Mouse (Mus musculus): ENCODE measurements around the gene Cnnm2. TPM values are rescaled to one million over a fixed set of nuclear protein-coding genes. Genes with fewer than 3 reads are reported as not detected.

Gene Cnnm2
- total and polyA plus RNA-seq, 2 experiments from 2014 or later, result 9.5 to 47.2 TPM

DNA sequence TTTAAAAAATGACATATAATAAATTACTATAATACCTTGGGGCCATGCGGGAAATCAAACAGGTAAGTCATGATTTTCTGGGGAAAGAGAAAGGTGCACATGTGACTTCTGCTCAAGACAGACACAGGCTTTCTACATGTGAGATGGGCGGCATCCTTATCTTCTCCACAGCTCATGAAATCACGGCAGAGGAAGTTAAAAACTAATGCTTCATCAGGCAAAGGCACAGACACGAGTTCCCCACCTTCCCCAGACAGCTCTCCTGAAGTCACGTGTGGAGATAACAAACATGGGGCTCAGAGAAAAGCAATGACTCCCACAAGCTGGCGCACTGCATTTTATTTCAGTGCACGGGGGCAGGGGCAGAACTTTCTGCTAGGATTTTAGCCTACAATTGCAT is 132.1 kb downstream of the Cnnm2 start:
- no peak overlapping the region for H3K27ac ChIP-seq
- no peak for DNase-seq (ENCODE audit: low spot score)
- H3K4me1 ChIP-seq (ENCODE audit: insufficient read depth, low read length), result no peaks in the 10 kb centered on the region
- no peaks in the 10 kb centered on the region for H3K27me3 ChIP-seq (ENCODE audit: insufficient read depth, low read length)
- H3K4me3 ChIP-seq (ENCODE audit: low read length), result no peak overlapping the region
- ATAC-seq, result no peak
- TF ChIP-seq CTCF (IDR thresholded peaks at IDR 0.05; ENCODE audit: low read depth), result no peak
- peaks cover 45% of the 10 kb centered on the region for H3K36me3 ChIP-seq (ENCODE audit: insufficient read depth, low read length)
- no peak overlapping the region for H3K4me2 ChIP-seq (ENCODE audit: low read depth, low read length)
- no peak overlapping the region for H3K9ac ChIP-seq (replicated peaks; ENCODE audit: low read length)
- WGBS, result 89% methylated on average over 7 of the region's 7 CpGs
- H3K9me3 ChIP-seq (ENCODE audit: low read length), result no peaks in the 10 kb centered on the region

DNA sequence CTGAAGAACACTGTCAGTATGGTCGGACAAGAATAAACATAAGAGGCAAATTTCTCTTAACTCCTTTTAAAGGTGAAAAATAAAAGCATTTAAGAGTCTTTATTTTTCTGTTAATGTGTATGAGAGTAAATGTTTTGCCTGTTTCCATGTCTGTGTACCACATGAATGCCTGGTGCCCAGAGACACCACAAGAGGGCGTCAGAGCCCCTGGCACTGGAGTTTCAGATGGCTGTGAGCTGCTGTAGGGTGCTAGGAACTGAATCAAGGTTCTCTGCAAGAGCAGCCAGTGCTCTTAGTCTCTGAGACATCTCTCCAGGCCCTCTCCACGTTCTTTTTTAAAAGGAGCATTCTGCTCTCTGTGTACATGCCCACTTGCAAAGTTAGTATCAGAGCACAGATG is 135.7 kb downstream of the Cnnm2 start:
- H3K9ac ChIP-seq (replicated peaks; ENCODE audit: low read length), result no peak overlapping the region
- 83% methylated on average over 3 of the region's 3 CpGs for whole genome bisulfite sequencing
- DNase-seq (ENCODE audit: low spot score) (no peak), ATAC-seq (no peak)
- peak; percentile 38 for TF ChIP-seq CTCF (IDR thresholded peaks at IDR 0.05; ENCODE audit: low read depth)
- no peaks in the 10 kb centered on the region for H3K9me3 ChIP-seq (ENCODE audit: low read length)
- peaks cover 12% of the 10 kb centered on the region for H3K36me3 ChIP-seq (ENCODE audit: insufficient read depth, low read length)
- no peaks in the 10 kb centered on the region for H3K4me1 ChIP-seq (ENCODE audit: insufficient read depth, low read length)
- H3K4me3 ChIP-seq (ENCODE audit: low read length), result no peak overlapping the region
- no peak overlapping the region for H3K4me2 ChIP-seq (ENCODE audit: low read depth, low read length)
- no peak overlapping the region for H3K27ac ChIP-seq
- H3K27me3 ChIP-seq (ENCODE audit: insufficient read depth, low read length), result no peaks in the 10 kb centered on the region

DNA sequence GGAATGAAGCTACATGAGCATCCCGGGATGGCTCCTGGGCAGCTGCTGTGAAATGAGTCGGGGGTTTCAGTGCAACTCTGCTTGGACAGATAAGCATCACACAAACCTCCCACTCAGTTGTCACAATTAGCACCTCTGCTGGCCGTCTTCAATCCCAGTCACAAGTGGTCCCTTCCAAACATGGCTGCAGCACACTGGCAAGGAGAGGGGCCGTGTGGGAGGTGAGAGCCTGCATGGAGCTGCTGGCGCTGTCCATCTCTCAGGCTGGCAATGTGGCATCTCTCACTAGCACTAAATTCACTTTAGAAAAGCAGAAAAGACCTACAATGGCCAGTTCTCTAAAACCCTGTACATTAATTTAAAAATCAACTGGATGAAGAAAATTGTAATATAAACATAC is 136.8 kb downstream of the Cnnm2 start:
- Histone ChIP-seq H3K9ac (replicated peaks; ENCODE audit: low read length) (no peak overlapping the region), H3K36me3 (ENCODE audit: insufficient read depth, low read length) (peaks cover 8% of the 10 kb centered on the region), H3K4me2 (ENCODE audit: low read depth, low read length) (no peak overlapping the region), H3K27ac (no peak overlapping the region), H3K4me3 (ENCODE audit: low read length) (no peak overlapping the region), H3K27me3 (ENCODE audit: insufficient read depth, low read length) (no peaks in the 10 kb centered on the region), H3K4me1 (ENCODE audit: insufficient read depth, low read length) (no peaks in the 10 kb centered on the region), H3K9me3 (ENCODE audit: low read length) (no peaks in the 10 kb centered on the region)
- TF ChIP-seq CTCF (IDR thresholded peaks at IDR 0.05; ENCODE audit: low read depth), result no peak
- DNase-seq (ENCODE audit: low spot score), result no peak
- WGBS, result 83% methylated on average over 5 of the region's 5 CpGs
- ATAC-seq, result no peak

DNA sequence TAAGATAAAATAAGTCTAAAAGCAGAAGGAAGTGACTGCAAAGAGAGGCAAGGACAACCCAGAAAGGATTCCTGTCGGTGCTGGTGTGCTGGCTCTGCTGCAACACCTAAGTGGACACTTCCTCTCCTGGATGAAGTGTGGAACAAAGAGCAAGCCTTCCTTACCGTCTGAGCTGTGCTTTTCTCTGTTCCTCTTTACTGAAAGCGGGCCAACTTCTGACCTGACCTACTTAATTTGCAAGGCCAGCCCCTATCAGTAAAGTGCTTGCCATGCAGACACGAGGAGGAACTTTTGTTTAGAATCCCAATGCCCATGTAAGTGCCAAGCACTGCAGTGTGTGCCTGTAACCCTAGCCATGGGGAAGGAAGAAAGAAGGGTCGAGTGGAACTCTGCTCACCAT is 137.9 kb downstream of the Cnnm2 start:
- Histone ChIP-seq H3K9ac (replicated peaks; ENCODE audit: low read length) (no peak overlapping the region), H3K4me2 (ENCODE audit: low read depth, low read length) (no peak overlapping the region), H3K27ac (no peak overlapping the region), H3K27me3 (ENCODE audit: insufficient read depth, low read length) (no peaks in the 10 kb centered on the region), H3K36me3 (ENCODE audit: insufficient read depth, low read length) (peaks cover 8% of the 10 kb centered on the region), H3K9me3 (ENCODE audit: low read length) (no peaks in the 10 kb centered on the region), H3K4me1 (ENCODE audit: insufficient read depth, low read length) (no peaks in the 10 kb centered on the region), H3K4me3 (ENCODE audit: low read length) (no peak overlapping the region)
- TF ChIP-seq CTCF (IDR thresholded peaks at IDR 0.05; ENCODE audit: low read depth), result no peak
- 53% methylated on average over 5 of the region's 5 CpGs for WGBS
- ATAC-seq (no peak), DNase-seq (ENCODE audit: low spot score) (peak; percentile 28)

DNA sequence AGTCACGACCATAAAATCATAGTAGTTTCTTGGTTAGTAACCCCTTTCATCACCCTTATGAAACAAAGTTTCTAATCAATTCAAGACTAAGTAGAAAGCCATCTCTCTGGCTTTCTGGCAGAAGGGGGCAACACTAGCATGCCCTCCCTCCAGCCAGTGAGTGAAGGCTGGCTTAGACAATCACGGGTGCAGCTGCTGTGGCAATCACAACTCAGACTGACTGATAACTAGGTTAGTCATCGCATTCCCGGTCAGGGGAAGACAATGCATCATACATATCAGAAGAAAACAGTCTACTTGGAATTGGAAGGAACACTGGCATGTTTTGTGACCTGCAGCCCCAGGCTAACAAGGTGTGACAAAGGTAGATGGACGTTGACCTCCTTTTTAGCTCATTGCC is 138.5 kb downstream of the Cnnm2 start:
- no peak for TF ChIP-seq CTCF (IDR thresholded peaks at IDR 0.05; ENCODE audit: low read depth)
- ATAC-seq (no peak), DNase-seq (ENCODE audit: low spot score) (no peak)
- H3K9ac ChIP-seq (replicated peaks; ENCODE audit: low read length), result no peak overlapping the region
- H3K27me3 ChIP-seq (ENCODE audit: insufficient read depth, low read length), result no peaks in the 10 kb centered on the region
- H3K9me3 ChIP-seq (ENCODE audit: low read length), result no peaks in the 10 kb centered on the region
- H3K4me2 ChIP-seq (ENCODE audit: low read depth, low read length), result no peak overlapping the region
- H3K4me1 ChIP-seq (ENCODE audit: insufficient read depth, low read length), result no peaks in the 10 kb centered on the region
- H3K36me3 ChIP-seq (ENCODE audit: insufficient read depth, low read length), result peaks cover 8% of the 10 kb centered on the region
- H3K27ac ChIP-seq, result no peak overlapping the region; the same call in 1 of the 2 replicates
- no peak overlapping the region for H3K4me3 ChIP-seq (ENCODE audit: low read length)
- 71% methylated on average over 5 of the region's 5 CpGs for WGBS

DNA sequence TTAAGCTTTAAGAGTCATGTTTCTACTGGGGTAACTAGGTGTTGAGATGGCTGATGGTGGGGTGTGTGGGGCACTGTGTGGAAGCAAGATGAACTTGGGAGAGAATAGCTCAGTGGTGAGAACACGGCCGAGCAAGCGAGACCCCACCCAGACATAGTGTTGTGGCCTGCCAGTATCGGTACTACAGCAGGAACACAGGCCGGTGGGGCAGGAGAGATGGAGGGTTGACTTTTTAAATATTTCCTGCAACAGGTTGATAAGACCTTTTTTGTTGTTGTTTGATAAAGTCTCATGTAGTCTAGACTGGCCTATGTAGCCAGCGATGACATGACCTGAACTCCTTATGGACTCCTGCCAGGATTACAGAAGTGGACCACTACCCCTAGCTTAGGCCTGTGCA is 139.4 kb downstream of the Cnnm2 start:
- WGBS, result 98% methylated on average over 6 of the region's 6 CpGs
- Histone ChIP-seq H3K9ac (replicated peaks; ENCODE audit: low read length) (no peak overlapping the region), H3K4me2 (ENCODE audit: low read depth, low read length) (no peak overlapping the region), H3K27ac (no peak overlapping the region), H3K4me1 (ENCODE audit: insufficient read depth, low read length) (no peaks in the 10 kb centered on the region), H3K27me3 (ENCODE audit: insufficient read depth, low read length) (no peaks in the 10 kb centered on the region), H3K9me3 (ENCODE audit: low read length) (no peaks in the 10 kb centered on the region), H3K36me3 (ENCODE audit: insufficient read depth, low read length) (peaks cover 8% of the 10 kb centered on the region), H3K4me3 (ENCODE audit: low read length) (no peak overlapping the region)
- no peak for TF ChIP-seq CTCF (IDR thresholded peaks at IDR 0.05; ENCODE audit: low read depth)
- ATAC-seq, result no peak
- DNase-seq (ENCODE audit: low spot score), result no peak

DNA sequence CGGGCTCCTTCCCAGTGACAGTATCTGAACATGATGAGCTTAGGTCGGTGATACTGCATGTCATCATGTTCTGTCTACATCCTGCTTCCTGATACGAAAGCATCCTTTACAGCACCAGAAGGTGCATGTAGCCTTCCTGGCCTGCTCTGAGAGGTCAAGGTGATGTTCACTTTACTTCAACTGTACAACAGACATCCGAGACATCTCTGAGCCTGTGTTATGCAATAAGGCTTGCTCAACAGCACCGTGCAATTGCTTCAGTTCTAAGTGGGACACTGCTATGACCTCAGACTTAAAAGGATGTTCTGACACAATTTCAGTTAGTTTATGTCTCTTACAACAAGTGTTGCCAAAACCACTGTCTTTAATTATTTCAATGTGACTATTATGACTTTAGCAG is 139.9 kb downstream of the Cnnm2 start:
- no peak for TF ChIP-seq CTCF (IDR thresholded peaks at IDR 0.05; ENCODE audit: low read depth)
- H3K36me3 ChIP-seq (ENCODE audit: insufficient read depth, low read length), result peaks cover 8% of the 10 kb centered on the region
- ATAC-seq (no peak), DNase-seq (ENCODE audit: low spot score) (no peak)
- H3K9me3 ChIP-seq (ENCODE audit: low read length), result no peaks in the 10 kb centered on the region
- no peak overlapping the region for H3K4me3 ChIP-seq (ENCODE audit: low read length)
- no peak overlapping the region for H3K4me2 ChIP-seq (ENCODE audit: low read depth, low read length)
- H3K4me1 ChIP-seq (ENCODE audit: insufficient read depth, low read length), result no peaks in the 10 kb centered on the region
- H3K9ac ChIP-seq (replicated peaks; ENCODE audit: low read length), result no peak overlapping the region
- no peaks in the 10 kb centered on the region for H3K27me3 ChIP-seq (ENCODE audit: insufficient read depth, low read length)
- no peak overlapping the region for H3K27ac ChIP-seq
- WGBS, result 88% methylated on average over 5 of the region's 5 CpGs

All from hindbrain, postnatal 0 days (tissue).